Mouse (Mus musculus) ES-E14 (cell line): ENCODE measurements around the gene Mrpl36. TPM values are rescaled to one million over a fixed set of nuclear protein-coding genes. Genes with fewer than 3 reads are reported as not detected.

Experiments
- DNase-seq: peaks from one replicate; pipeline ENCODE4 v3.0.0-alpha.2; 2013; ENCODE audit warnings: low read depth, low spot score
- H3K27ac ChIP-seq: 2 replicates; pipeline ENCODE4 v1.5.1; 2012; ENCODE audit warnings: low read depth, mild to moderate bottlenecking, low read length, moderate library complexity, mixed read lengths; ENCODE audit not compliant: poor library complexity, insufficient read depth, severe bottlenecking
- H3K36me3 ChIP-seq: 2 replicates; pipeline ENCODE4 v1.6.1; 2012; ENCODE audit warnings: mild to moderate bottlenecking, low read length, moderate library complexity, mixed read lengths; ENCODE audit not compliant: control insufficient read depth, poor library complexity, insufficient read depth, severe bottlenecking
- H3K4me1 ChIP-seq, 2 experiments: fragments of 150-350 bp in 1 of 2; sonication (generic) in 1 of 2; 2 replicates each; pipeline ENCODE4 v1.6.1; 2012; ENCODE audit warnings: low read length in 2 of 2, mild to moderate bottlenecking in 1 of 2, mixed read lengths in 1 of 2; ENCODE audit not compliant: control insufficient read depth in 2 of 2, insufficient read depth in 2 of 2, poor library complexity in 1 of 2
- H3K4me3 ChIP-seq, 2 experiments: fragments of 150-350 bp in 1 of 2; sonication (generic) in 1 of 2; 2 replicates each; pipeline ENCODE4 v1.5.1; 2012; ENCODE audit warnings: low read length in 2 of 2, low read depth in 1 of 2, mild to moderate bottlenecking in 1 of 2, mixed read lengths in 1 of 2; ENCODE audit not compliant: insufficient read depth in 1 of 2, poor library complexity in 1 of 2, severe bottlenecking in 1 of 2
- H3K9ac ChIP-seq: 2 replicates; pipeline ENCODE4 v1.6.1; 2012; ENCODE audit warnings: low read depth, mild to moderate bottlenecking, low read length, mixed read lengths; ENCODE audit not compliant: poor library complexity, insufficient read depth, severe bottlenecking
- H3K9me3 ChIP-seq: fragments of 150-350 bp; sonication (generic); 2 replicates; pipeline ENCODE4 v1.6.1; 2012; ENCODE audit warnings: low read depth, mild to moderate bottlenecking, low read length; ENCODE audit not compliant: control insufficient read depth, insufficient read depth
- CHD2 ChIP-seq: IDR thresholded peaks from 2 replicates; pipeline ENCODE4 v1.6.1; 2014; ENCODE audit warnings: mild to moderate bottlenecking, low read depth, low read length, inconsistent platforms
- HCFC1 ChIP-seq: IDR thresholded peaks from 2 replicates; pipeline ENCODE4 v1.6.1; 2012; ENCODE audit warnings: low read length, inconsistent platforms, borderline replicate concordance; ENCODE audit not compliant: insufficient read depth
- MAFK ChIP-seq: IDR thresholded peaks from 2 replicates; pipeline ENCODE4 v1.6.1; 2014; ENCODE audit warnings: mild to moderate bottlenecking, low read depth, low read length, inconsistent platforms; ENCODE audit not compliant: insufficient read depth
- ZC3H11A ChIP-seq: IDR thresholded peaks from 2 replicates; pipeline ENCODE4 v1.6.1; 2012; ENCODE audit warnings: low read depth, mild to moderate bottlenecking, inconsistent platforms, low read length, borderline replicate concordance
- ZNF384 ChIP-seq: IDR thresholded peaks from 2 replicates; pipeline ENCODE4 v1.6.1; 2012; ENCODE audit warnings: low read depth, low read length, inconsistent platforms
- in situ Hi-C, 2 experiments: fragments of 600-800 bp; cut with MboI; formaldehyde crosslinking; loops; one replicate each; pipeline ENCODE4 v1.15.1; 2025; ENCODE audit warnings: low sequenced_read_pairs in 2 of 2, inconsistent platforms in 1 of 2; ENCODE audit not compliant: unreplicated experiment in 2 of 2
- total RNA-seq: library from RNA; depleted of rRNA; stranded (reverse); fragments of 300-350 nt; gene quantifications from 2 replicates; pipeline ENCODE4 v1.2.3, GENCODE M21; 2012

Mrpl36 gene
- total RNA-seq, 1 experiment, result 95.7 TPM

GRCm38 (mm10) chr13:73305398-73306084 is 22.8 kb upstream of the Mrpl36 start:
- no peaks in the 10 kb centered on the region for H3K9me3 ChIP-seq
- DNase-seq, result no peak
- H3K27ac ChIP-seq, result no peak overlapping the region
- H3K9ac ChIP-seq, result no peak overlapping the region
- no peak overlapping the region for H3K4me3 ChIP-seq
- TF ChIP-seq MAFK, result no peak
- TF ChIP-seq CHD2, result no peak
- no peak for TF ChIP-seq HCFC1
- TF ChIP-seq ZNF384, result no peak
- TF ChIP-seq ZC3H11A, result no peak
- peaks cover 0 to 12% of the 10 kb centered on the region in 2 experiments; a peak in 3 of 4 replicates for H3K4me1 ChIP-seq
- in situ Hi-C loops, result loop anchor here in 1 of 2 experiments (25.0 kb wide), 1 partner anchor 218 kb away; no protein-coding TSS in a partner anchor
- H3K36me3 ChIP-seq, result no peaks in the 10 kb centered on the region

DNA sequence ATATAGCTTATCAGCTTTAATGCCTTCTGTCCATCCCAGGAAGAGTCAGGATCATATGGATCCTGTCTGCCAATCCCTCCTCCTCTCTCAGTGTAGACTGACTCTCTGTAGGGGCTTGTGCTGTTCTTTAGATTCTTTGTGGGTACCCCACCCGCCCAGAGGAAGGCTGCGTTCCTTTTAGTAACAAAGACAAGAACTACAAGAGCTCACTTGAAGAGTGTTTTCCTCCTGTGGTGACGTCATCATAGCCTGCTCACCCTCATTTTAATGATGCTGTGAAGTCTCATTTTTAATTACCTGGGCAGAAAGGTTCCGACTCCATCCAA is 22.3 kb upstream of the Mrpl36 start:
- no peak overlapping the region for H3K27ac ChIP-seq
- TF ChIP-seq CHD2 (no peak), HCFC1 (no peak), MAFK (no peak), ZNF384 (no peak)
- H3K9me3 ChIP-seq, result no peaks in the 10 kb centered on the region
- in situ Hi-C loops, result loop anchor here in 1 of 2 experiments (25.0 kb wide), 1 partner anchor 219 kb away; no protein-coding TSS in a partner anchor
- H3K36me3 ChIP-seq, result no peaks in the 10 kb centered on the region
- no peak overlapping the region for H3K9ac ChIP-seq
- no peak for DNase-seq
- H3K4me1 ChIP-seq, result peaks cover 0 to 12% of the 10 kb centered on the region in 2 experiments; a peak in 3 of 4 replicates
- H3K4me3 ChIP-seq, result no peak overlapping the region

DNA sequence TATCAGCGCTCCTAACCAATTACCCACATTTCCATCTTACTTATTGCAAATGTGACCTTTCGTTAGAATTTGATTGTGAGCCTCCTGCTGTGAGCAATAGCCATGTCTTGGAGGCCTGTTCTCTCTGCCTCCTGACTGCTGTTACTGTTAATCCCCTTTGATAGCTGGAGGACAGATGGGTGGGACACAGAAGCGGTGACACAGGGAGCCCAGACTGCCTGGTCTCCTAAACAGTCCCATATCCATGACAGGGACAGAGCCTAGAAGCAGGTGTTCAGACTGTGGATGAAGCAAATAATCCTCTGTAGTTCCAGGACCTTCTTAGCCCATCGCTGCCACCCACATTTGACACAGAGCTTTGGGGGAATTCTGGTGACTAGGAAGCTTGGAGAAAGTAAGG is 21.9 kb upstream of the Mrpl36 start:
- no peaks in the 10 kb centered on the region for H3K36me3 ChIP-seq
- DNase-seq, result no peak
- in situ Hi-C loops, result loop anchor here in 1 of 2 experiments (25.0 kb wide), 1 partner anchor 219 kb away; no protein-coding TSS in a partner anchor
- H3K9me3 ChIP-seq, result no peaks in the 10 kb centered on the region
- no peak overlapping the region for H3K9ac ChIP-seq
- H3K27ac ChIP-seq, result no peak overlapping the region
- TF ChIP-seq ZNF384, result no peak
- no peak for TF ChIP-seq ZC3H11A
- no peak for TF ChIP-seq CHD2
- no peak for TF ChIP-seq HCFC1
- no peak for TF ChIP-seq MAFK
- peaks cover 0 to 12% of the 10 kb centered on the region in 2 experiments; a peak in 3 of 4 replicates for H3K4me1 ChIP-seq
- no peak overlapping the region for H3K4me3 ChIP-seq

DNA sequence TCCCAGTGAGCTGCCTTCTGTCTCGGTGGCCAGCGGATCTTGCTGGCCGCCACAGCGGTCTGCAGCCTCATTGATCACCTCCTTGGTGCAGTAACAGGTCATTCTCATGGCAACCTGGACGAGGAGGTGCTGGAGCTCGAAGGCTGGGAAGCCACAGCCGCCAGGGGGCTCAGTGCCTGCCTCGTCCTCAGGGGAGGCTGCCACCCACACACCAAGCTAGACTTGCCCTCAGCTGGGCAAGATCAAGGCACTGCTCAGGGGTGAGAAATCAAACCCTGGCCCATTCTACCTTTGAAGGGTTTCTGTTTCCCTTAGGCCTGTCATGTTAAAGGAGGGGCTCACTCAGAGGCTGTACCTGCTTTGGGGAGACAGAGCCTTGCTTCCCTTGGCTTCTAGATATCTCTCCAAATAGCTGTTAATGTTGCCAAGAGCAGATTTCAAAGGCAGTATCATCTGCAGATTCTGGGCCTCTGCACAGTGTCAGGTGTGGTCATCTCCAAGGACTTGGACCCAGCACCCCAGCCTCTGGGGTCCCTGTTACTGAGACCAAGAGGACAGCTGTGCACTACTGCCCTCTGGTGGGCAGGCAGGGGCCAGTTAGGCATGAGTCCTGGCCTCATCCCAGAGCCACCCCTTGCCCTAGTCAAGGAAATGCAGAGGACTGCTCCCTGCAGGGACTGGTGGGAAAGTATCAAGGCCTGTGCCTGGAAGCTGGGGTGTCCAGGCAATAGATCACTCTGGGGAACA is 18.0 kb upstream of the Mrpl36 start:
- Histone ChIP-seq H3K9ac (no peak overlapping the region), H3K9me3 (no peaks in the 10 kb centered on the region), H3K27ac (no peak overlapping the region), H3K4me1 (peaks cover 0 to 6% of the 10 kb centered on the region in 2 experiments; a peak in 2 of 4 replicates), H3K36me3 (no peaks in the 10 kb centered on the region), H3K4me3 (no peak overlapping the region)
- in situ Hi-C loops, result loop anchor here in 1 of 2 experiments (25.0 kb wide), 1 partner anchor 223 kb away; no protein-coding TSS in a partner anchor
- peak; percentile 46 for TF ChIP-seq ZC3H11A
- no peak for TF ChIP-seq CHD2
- peak; percentile 59 for DNase-seq
